Mouse (Mus musculus) ES-Bruce4 (cell line): ENCODE results near the gene Pisd. TPM values are rescaled to one million over a fixed set of nuclear protein-coding genes. Genes with fewer than 3 reads are reported as not detected.
A peak's percentile ranks its signal among the peaks of the same experiment; 100 is the strongest.
"Not testable (repeated sequence)": the region's sequence is repeated elsewhere in the genome, so short reads cannot be mapped to it uniquely, and the experiment has no call there.

Experiments
- H3K27ac ChIP-seq: 2 replicates; pipeline ENCODE4 v1.5.1; 2012; ENCODE audit warnings: low read length, inconsistent platforms; ENCODE audit not compliant: insufficient read depth
- H3K27me3 ChIP-seq: 2 replicates; pipeline ENCODE4 v1.6.1; 2012; ENCODE audit warnings: mild to moderate bottlenecking, low read length, inconsistent platforms; ENCODE audit not compliant: control insufficient read depth, poor library complexity, insufficient read depth, severe bottlenecking
- H3K36me3 ChIP-seq: 2 replicates; pipeline ENCODE4 v1.6.1; 2012; ENCODE audit warnings: inconsistent platforms, mild to moderate bottlenecking, low read length, moderate library complexity; ENCODE audit not compliant: control insufficient read depth, poor library complexity, insufficient read depth, severe bottlenecking
- H3K4me1 ChIP-seq: one replicate; pipeline ENCODE4 v1.8.1; 2011; ENCODE audit warnings: low read length; ENCODE audit not compliant: control insufficient read depth, insufficient read depth
- H3K4me3 ChIP-seq: 2 replicates; pipeline ENCODE4 v1.5.1; 2011; ENCODE audit warnings: low read depth, mild to moderate bottlenecking, low read length
- H3K9ac ChIP-seq: 2 replicates; pipeline ENCODE4 v1.6.1; 2012; ENCODE audit warnings: low read depth, mild to moderate bottlenecking, inconsistent platforms; ENCODE audit not compliant: poor library complexity, severe bottlenecking
- H3K9me3 ChIP-seq: replicated peaks from 2 replicates; pipeline ENCODE4 v1.6.1; 2012; ENCODE audit warnings: mild to moderate bottlenecking, low read length, inconsistent platforms; ENCODE audit not compliant: control insufficient read depth, poor library complexity, insufficient read depth, severe bottlenecking
- CTCF ChIP-seq: IDR thresholded peaks from one replicate; pipeline ENCODE4 v1.8.1; 2011; ENCODE audit warnings: low read depth, low read length
- EP300 ChIP-seq: IDR thresholded peaks from 2 replicates; pipeline ENCODE4 v1.6.1; 2011; ENCODE audit warnings: low read depth, low read length; ENCODE audit not compliant: insufficient read depth
- POLR2A ChIP-seq: IDR thresholded peaks from one replicate; pipeline ENCODE4 v1.8.1; 2011; ENCODE audit warnings: low read length; ENCODE audit not compliant: insufficient read depth
- polyA plus RNA-seq: library from polyadenylated mRNA; stranded (reverse); fragments of >200 nt; gene quantifications from 2 replicates; pipeline ENCODE4 v1.2.4, GENCODE M21; 2011; ENCODE audit warnings: low read depth; ENCODE audit not compliant: missing spikeins, insufficient read depth, insufficient read length

Pisd gene
- polyA plus RNA-seq, 1 experiment, result 59.0 TPM

DNA sequence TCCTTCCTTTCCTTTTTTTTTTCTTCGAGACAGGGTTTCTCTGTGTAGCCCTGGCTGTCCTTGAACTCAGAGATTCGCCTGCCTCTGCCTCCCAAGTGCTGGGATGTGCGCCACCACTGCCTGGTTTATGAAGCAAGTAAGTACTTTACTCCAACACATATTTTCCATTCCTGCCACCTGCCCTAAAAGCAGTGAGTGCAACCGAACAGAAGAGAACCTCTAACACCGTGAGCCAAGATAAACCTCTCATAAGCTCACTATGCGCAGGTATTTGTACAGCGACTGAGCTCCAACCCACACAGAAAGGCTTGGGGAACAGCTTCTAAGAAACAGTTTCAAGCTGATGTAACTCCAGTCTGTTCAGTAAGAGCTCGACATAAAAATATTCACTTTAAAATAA, 29.3 kb downstream of the Pisd start:
- Histone ChIP-seq H3K36me3 (no peaks in the 10 kb centered on the region), H3K27ac (no peak overlapping the region)
- TF ChIP-seq CTCF (no peak), EP300 (no peak), POLR2A (no peak)

DNA sequence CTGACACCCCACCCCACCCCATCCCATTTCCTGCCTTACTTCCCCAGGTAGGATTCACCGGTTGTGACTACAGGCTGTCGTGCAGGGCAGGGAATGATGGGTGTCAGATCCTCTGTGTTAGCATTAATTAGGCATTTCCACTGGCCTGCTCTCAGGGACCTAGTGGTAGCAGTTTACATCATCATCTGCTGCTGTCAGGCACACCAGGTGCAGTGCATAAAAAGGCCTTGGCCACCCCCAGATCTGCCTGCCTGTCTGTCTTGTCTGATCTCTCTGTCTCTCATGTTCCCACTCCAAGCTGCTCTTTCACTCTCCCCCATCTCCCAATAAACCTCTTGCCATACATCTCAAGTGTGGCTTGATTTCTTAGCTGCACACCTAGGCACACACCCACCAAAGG, 33.7 kb downstream of the Pisd start:
- H3K27ac ChIP-seq, result peak overlapping the region; percentile 21; the same call in 1 of the 2 replicates
- H3K4me1 ChIP-seq, result peaks cover 2% of the 10 kb centered on the region
- TF ChIP-seq CTCF, result no peak
- TF ChIP-seq POLR2A, result no peak
- TF ChIP-seq EP300, result no peak
- no peaks in the 10 kb centered on the region for H3K36me3 ChIP-seq
- no peak overlapping the region for H3K9ac ChIP-seq
- H3K4me3 ChIP-seq, result no peak overlapping the region
- H3K27me3 ChIP-seq, result no peaks in the 10 kb centered on the region
- no peaks in the 10 kb centered on the region for H3K9me3 ChIP-seq

More for the DNA sequence above, 29.3 kb downstream of the Pisd start:
- no peaks in the 10 kb centered on the region for H3K27me3 ChIP-seq
- no peaks in the 10 kb centered on the region for H3K9me3 ChIP-seq
- no peak overlapping the region for H3K9ac ChIP-seq
- no peak overlapping the region for H3K4me3 ChIP-seq
- H3K4me1 ChIP-seq, result peaks cover 2% of the 10 kb centered on the region

DNA sequence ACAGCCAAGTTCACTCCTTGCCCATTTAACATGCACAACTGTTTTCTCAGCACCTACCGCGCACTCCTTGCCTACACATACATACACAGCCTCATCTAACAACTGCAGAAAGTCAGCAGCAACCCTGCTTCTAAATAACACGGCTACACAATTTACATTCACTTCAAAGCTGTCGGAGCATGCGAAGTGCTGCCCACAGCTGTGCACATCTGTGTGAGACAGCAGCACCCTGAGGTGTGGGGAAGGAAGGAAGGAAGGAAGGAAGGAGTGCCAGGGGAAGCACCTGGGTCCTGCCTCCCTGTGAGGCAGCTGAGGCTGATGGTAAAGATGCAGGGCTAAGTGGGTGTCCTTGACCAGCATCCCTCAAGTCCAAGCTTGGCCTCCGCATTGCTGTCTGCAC, 36.5 kb downstream of the Pisd start:
- no peaks in the 10 kb centered on the region for H3K36me3 ChIP-seq
- no peak overlapping the region for H3K27ac ChIP-seq
- H3K4me3 ChIP-seq, result no peak overlapping the region
- H3K27me3 ChIP-seq, result no peaks in the 10 kb centered on the region
- H3K9me3 ChIP-seq, result no peaks in the 10 kb centered on the region
- H3K4me1 ChIP-seq, result peaks cover 2% of the 10 kb centered on the region
- no peak overlapping the region for H3K9ac ChIP-seq
- TF ChIP-seq POLR2A (no peak), EP300 (no peak), CTCF (no peak)

DNA sequence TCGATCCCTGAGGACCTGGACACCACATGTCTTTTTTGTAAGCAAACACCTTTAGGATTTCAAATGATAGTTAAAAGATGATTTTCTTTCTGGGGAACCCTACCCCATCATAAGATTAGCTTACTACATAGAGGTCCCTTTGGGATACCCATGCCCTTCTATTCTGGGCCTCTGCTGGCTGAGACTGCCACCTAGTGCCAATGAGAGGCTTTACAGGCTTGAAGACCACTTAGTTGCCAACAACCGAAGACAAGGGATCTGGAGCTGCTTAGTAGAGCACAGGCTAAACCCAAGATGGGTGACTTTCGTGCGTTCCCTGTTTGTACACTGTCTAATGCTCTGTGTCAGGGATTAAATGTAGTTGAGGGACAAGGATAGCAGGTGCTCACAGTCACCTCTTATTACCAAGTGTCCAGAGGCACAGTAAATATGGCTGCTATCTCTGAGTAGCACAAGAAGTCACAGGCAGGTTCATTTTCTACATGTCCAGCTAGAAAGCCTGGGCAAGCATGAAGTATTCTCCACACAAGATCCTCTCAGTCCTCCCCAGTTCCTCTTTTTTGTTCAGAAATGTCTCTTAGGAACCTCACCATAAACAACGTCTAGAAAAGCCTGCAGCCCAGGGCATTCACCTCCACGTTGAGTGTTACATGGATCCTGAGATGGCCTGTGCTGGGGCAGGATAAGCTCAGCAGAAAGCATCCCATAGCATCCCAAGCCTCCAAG, 37.6 kb downstream of the Pisd start:
- TF ChIP-seq EP300 (no peak), CTCF (peak; percentile 75)
- peaks cover 2% of the 10 kb centered on the region for H3K4me1 ChIP-seq

DNA sequence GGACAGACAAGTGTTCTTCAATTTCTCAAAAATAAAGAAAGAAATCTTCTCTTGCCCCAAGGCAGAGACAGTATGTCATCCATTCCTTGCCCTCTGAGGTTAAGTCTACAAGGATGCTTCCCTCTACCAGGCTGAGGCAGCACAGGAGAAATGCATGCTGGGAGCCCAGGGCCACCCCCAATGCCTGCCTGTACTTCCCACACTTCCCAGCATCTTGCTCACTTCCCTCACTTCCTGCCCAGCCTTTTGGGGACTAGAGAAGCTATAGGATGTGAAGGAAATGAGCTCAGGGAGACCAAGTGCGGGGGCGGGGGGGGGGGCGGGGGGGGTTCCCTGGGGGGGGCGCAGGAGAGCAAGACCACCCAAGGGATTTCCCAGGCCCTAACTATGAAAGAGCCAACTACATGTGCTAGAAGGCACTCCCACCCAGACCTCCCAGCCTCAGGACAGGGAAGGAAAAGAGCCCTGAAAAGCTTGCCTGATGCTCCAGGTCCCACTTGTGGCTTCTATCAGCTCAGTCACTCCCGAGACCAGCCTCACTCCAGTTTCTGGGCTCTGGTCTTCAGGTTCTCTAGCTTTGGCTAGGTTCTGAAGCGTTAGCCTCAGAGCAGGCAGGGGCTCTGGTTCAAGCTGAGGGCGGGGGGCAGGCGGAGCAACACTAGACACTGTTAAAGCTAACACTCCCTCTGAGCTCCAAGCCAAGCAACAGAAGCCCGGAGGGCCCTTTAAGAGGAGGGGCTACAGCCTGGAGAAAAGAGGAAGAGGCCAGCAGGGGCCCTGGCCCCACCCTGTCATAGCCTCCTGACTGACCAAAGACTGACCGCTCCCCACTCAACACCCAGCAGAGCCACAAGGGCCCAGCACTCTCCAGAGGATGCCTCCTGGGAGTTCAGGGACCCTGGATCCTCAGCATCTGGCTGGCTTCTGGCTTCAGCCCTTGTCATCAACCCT, 39.5 kb downstream of the Pisd start:
- no peaks in the 10 kb centered on the region for H3K36me3 ChIP-seq
- H3K4me1 ChIP-seq, result no peaks in the 10 kb centered on the region
- peak overlapping the region; percentile 44; the same call in 1 of the 2 replicates for H3K27ac ChIP-seq
- peak overlapping the region; percentile 40; the same call in 1 of the 2 replicates for H3K9ac ChIP-seq
- TF ChIP-seq POLR2A (no peak), CTCF (no peak), EP300 (no peak)
- peak overlapping the region; percentile 34 for H3K4me3 ChIP-seq
- H3K9me3 ChIP-seq, result no peaks in the 10 kb centered on the region
- H3K27me3 ChIP-seq, result no peaks in the 10 kb centered on the region

More for the DNA sequence above, 37.6 kb downstream of the Pisd start:
- Histone ChIP-seq H3K36me3 (no peaks in the 10 kb centered on the region), H3K9ac (no peak overlapping the region), H3K9me3 (no peaks in the 10 kb centered on the region), H3K4me3 (no peak overlapping the region), H3K27ac (no peak overlapping the region), H3K27me3 (no peaks in the 10 kb centered on the region)

DNA sequence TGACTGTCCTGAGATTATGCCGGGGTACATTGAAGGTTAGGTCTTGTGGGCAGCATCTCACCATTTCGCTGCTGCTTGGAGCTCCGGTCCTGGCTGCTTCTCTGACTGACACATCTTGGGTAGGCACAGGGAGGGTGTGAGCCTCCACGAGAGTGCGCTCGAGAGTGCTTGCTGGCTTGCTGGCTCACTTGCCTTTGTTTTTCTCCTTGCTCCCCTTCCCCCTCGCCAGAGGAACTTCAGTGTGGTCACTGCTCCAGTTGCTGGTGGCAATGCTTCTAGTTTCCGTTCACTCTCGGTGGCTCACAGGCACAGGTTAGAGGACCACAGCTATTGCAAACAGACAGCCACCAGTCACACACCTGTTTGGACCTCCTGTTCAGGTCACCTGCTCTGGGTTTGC, 43.3 kb downstream of the Pisd start:
- TF ChIP-seq POLR2A (no peak), CTCF (peak; percentile 50)
- H3K4me3 ChIP-seq, result no peak overlapping the region
- H3K4me1 ChIP-seq, result no peaks in the 10 kb centered on the region
- no peaks in the 10 kb centered on the region for H3K9me3 ChIP-seq
- no peaks in the 10 kb centered on the region for H3K36me3 ChIP-seq
- no peak overlapping the region for H3K27ac ChIP-seq
- H3K9ac ChIP-seq, result no peak overlapping the region
- H3K27me3 ChIP-seq, result no peaks in the 10 kb centered on the region

DNA sequence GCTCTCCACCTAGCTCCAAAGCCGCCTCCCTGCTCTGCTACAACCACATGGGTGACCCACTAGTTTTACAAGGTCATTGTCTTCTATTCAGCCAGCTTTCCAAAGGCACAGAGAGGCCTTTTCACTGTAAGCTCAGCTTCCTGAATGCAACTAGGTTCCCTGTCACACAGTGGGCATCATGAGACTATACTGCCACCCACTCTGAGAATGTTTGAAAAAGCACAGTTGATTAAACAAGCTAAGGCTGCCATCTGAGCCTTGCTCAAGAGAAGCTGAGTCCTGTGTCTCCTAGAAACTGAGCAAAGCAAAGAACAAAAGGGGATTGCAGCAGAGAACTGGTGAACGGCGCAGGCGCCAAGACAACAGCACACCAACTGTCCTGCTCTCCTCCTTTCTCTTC, 44.1 kb downstream of the Pisd start:
- not testable (repeated sequence) for H3K36me3 ChIP-seq, H3K9me3 ChIP-seq, H3K9ac ChIP-seq, H3K4me3 ChIP-seq, H3K27me3 ChIP-seq, H3K4me1 ChIP-seq, H3K27ac ChIP-seq

DNA sequence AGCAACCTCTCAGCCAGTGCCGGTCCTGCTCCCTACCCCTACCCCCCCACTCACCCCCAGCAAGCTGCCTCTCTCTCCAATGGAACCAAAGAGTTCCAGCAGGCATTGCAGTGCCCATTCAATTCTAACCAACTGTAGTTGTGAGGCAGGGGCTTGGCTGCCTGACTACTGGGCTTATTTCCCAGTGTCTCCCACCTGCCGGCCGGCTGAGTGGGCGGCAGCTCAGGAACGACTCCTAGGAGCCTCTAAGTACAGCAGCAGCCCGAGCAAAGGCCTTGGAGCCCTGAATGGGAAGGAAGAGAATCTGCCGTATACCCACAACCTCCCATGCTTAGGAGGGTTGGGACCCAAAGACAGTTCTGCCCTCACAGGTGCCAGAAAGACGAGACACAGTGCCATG, 44.6 kb downstream of the Pisd start:
- not testable (repeated sequence) for H3K27me3 ChIP-seq, H3K27ac ChIP-seq, H3K36me3 ChIP-seq, H3K4me1 ChIP-seq, H3K4me3 ChIP-seq, H3K9me3 ChIP-seq, H3K9ac ChIP-seq
